Mouse (Mus musculus) cerebellum, adult 8-10 months (tissue): ENCODE measurements around the gene Opcml.

Experiments used
- DNase-seq: peaks from one replicate; pipeline ENCODE4 v3.0.0; 2022

Opcml gene

GRCm38 (mm10) chr9:28662882-28663281, 872.3 kb downstream of the Opcml start:
- DNase-seq, result no peak

- DNase-seq, result no peak
Measured at GRCm38 (mm10) chr9:28680309-28680708, 889.7 kb downstream of the Opcml start.

- DNase-seq, result peak; percentile 38
Measured at GRCm38 (mm10) chr9:28681252-28682037, 890.9 kb downstream of the Opcml start.

- peak; percentile 70 for DNase-seq
Measured at GRCm38 (mm10) chr9:28683951-28684470, 893.4 kb downstream of the Opcml start.

GRCm38 (mm10) chr9:28686942-28687611, 896.5 kb downstream of the Opcml start:
- no peak for DNase-seq

- peak; percentile 98 for DNase-seq
Measured at GRCm38 (mm10) chr9:28690134-28690533, 899.6 kb downstream of the Opcml start.

- DNase-seq, result no peak
Measured at GRCm38 (mm10) chr9:28705796-28706195, 915.2 kb downstream of the Opcml start.

- no peak for DNase-seq
Measured at GRCm38 (mm10) chr9:28714544-28714943, 924.0 kb downstream of the Opcml start.

- DNase-seq, result no peak
Measured at GRCm38 (mm10) chr9:28720186-28720585, 929.6 kb downstream of the Opcml start.

GRCm38 (mm10) chr9:28731811-28732602, 941.4 kb downstream of the Opcml start:
- DNase-seq, result peak; percentile 49

- no peak for DNase-seq
Measured at GRCm38 (mm10) chr9:28737955-28738354, 947.4 kb downstream of the Opcml start.

- no peak for DNase-seq
Measured at GRCm38 (mm10) chr9:28738451-28738860, 947.9 kb downstream of the Opcml start.

GRCm38 (mm10) chr9:28744771-28745170, 954.2 kb downstream of the Opcml start:
- peak; percentile 50 for DNase-seq

- peak; percentile 31 for DNase-seq
Measured at GRCm38 (mm10) chr9:28748902-28749301, 958.3 kb downstream of the Opcml start.

- no peak for DNase-seq
Measured at GRCm38 (mm10) chr9:28752908-28753307, 962.3 kb downstream of the Opcml start.

- no peak for DNase-seq
Measured at GRCm38 (mm10) chr9:28756841-28757451, 966.4 kb downstream of the Opcml start.

- no peak for DNase-seq
Measured at GRCm38 (mm10) chr9:28761460-28761859, 970.9 kb downstream of the Opcml start.

- DNase-seq, result no peak
Measured at GRCm38 (mm10) chr9:28764149-28764548, 973.6 kb downstream of the Opcml start.

GRCm38 (mm10) chr9:28776517-28777503, 986.2 kb downstream of the Opcml start:
- peak; percentile 42 for DNase-seq

GRCm38 (mm10) chr9:28783834-28784233, 993.3 kb downstream of the Opcml start:
- no peak for DNase-seq

- no peak for DNase-seq
Measured at GRCm38 (mm10) chr9:28789439-28789838, 998.9 kb downstream of the Opcml start.
